Mouse (Mus musculus): Measurements from ENCODE around the gene Akap8.

The Akap8 gene

GRCm38 (mm10) chr17:32349037-32349732 lies 28.1 kb upstream of the Akap8 start:
- peak; percentile 78 for DNase-seq (ENCODE audit: low read depth)

- no peak for DNase-seq (ENCODE audit: low read depth)
These were observed 27.4 kb upstream of the Akap8 start for GRCm38 (mm10) chr17:32348406-32348805.

DNA sequence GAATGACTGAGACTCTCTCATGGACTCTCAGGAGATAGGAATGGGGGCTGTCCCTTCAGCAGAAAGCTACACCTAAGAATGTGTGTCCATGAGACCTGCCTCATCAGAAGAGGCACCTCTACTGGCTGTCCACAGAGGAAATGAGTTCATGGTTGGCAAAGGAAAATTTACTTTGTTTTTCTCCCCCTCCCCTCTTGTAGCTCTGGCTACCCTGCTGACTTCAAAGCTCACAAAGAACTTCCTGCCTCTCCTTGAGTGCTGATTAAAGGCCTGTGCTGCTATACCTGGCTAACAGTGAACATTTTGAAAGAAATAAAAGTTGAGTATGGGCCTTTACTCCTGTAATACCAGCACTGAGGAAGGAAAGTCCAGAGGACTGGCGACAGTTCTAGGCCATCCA lies 20.1 kb upstream of the Akap8 start:
- no peak for DNase-seq (ENCODE audit: low read depth)

DNA sequence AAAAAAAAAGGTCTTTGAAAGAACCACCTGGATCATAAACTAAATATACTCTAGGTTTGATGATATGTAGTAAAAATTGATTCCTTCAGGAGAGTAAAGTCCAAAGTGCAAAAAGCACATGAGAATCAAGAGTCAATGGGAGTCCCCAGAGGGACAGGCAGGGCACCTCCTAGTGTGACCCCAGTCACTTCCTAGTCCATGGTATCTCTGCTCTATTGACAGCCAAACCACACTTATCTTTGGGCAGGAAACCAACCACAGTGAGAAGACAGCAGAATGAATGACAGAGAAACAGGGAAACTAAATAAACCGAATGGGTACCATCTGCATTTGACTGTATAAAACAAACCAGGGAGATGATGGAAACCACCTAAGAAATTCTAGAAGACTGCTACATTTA lies 19.1 kb upstream of the Akap8 start:
- DNase-seq (ENCODE audit: low read depth) = peak; percentile 35

DNA sequence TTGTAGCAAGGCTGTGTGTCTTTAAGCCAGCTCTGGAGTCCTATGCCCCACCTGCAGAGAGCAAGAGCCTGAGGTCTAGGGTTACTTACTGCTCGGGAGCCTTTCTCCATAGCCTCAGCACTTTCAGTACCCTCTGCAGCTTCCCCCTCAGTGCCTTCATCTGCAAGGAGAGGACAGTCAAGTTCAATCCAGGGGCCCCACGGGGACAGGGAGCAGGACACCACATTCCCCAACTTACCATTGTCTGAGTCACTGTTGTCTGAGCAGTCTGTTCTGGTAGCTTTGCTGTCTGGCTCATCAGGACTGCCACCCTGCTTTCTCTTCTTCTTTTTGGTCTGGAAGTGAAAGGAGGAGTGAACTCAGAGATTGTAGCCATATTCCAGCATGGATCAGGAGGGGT lies 14.8 kb upstream of the Akap8 start:
- DNase-seq (ENCODE audit: low read depth) = no peak

DNA sequence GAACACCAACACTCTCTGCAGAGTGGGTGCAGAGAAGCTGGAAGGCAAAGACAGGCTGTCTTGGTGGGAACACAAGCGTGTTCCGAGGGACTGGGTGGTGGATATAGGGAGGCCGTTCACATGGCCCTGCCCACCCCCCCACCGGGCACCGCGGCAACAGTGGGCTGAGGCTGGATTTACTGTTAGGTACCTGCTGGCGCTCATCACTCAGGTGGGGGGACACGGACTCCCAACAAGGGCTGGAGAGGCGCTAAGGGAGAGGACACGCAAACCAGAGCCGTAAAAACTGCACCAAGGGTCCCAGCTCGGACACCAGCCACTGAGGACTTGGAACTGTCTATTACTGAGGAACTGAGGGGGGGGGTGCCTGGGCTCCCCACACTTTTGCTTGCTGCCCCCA lies 13.9 kb upstream of the Akap8 start:
- DNase-seq (ENCODE audit: low read depth) = no peak

DNA sequence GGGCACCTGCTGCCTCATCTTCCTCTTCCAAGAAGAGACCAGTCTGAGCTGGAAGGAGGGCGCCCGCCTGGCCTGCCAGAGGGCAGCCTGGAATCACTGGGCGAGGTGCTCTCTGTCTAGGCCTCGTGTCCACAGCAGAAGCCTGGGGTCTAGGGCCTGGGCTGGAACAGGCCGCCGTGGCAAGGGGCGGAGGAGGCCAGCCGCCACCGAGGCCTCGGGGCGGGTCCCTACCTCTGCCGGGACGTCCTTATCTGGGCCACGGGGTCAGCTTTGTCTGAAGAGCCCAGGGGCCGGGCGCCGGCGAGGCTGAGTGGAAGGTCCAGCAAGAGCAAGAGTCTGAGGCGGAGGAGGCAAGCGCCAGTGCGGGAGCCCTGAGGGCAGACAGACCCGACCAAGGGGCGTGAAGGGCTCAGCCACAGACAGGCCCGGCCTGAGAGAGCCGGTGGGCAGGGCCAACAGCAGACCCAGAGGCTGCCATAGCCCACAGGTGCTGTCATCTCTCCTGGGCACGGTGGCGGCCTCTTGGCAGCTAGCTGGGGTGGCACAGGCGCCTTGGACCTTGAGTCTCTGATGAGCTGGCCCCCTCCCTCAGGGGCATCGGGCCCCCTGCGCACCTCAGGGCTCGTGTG lies 12.8 kb upstream of the Akap8 start:
- no peak for DNase-seq (ENCODE audit: low read depth)

DNA sequence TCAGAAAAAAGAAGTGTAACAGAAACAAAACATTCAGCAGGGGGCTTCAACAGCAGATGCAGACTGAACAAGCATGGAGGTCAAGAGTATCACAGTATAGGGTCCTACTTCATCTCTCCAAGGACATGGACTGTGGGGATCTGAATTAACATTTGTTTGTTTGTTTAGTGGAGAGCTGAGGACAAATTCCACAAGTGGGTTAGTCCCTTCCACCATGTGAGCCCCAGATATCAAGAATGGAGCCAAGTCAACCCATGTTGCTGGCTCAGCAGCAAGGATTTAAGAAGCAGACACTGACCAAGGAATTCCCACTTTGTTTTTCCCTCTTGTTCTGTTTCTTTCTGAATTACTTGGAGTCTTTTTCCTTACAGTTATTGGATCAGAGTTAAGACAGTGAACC lies 6.5 kb upstream of the Akap8 start:
- no peak for DNase-seq (ENCODE audit: low read depth)

DNA sequence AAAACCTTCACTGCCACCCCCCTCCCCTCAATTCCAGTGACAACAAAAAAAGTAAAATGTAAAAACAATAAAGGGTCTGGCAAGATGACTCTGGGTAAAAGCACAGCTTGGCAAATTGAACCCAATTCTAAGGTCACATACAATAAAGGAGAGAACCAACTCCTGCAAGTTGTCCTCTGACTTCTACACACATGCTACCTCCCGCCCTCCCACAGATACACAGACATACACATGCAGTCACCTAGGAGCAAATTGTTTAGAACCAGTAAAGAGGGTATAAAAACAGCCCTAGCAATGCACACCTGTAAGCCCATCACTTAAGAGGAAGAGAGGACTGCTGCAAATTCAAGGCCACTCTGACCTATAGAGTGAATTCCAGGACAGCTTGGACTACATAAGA lies 1.8 kb upstream of the Akap8 start:
- DNase-seq (ENCODE audit: low read depth) = no peak

DNA sequence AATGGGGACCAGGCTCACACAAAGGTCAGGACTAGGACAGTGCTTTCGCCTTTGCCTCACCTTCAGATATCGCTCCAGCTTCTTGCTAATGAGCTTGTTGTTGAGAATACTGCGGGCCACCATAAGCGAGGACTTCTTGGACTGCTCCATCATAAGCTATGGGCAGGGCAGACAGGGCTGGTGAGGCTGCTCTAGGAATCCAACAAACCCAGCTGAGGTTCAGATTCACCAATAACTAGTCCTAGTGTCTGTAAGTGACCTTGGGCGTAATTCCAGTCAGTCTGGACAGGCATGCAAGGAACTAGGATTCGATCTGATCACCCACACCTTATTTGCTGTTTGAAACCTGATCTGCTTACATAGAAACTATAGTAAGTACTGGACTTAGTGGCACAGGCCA lies 798 bp upstream of the Akap8 start:
- DNase-seq (ENCODE audit: low read depth) = peak; percentile 36

- no peak for DNase-seq (ENCODE audit: low read depth)
These were observed 324 bp upstream of the Akap8 start for GRCm38 (mm10) chr17:32321390-32321734.

- peak; percentile 29 for DNase-seq (ENCODE audit: low read depth)
These were observed 1.1 kb downstream of the Akap8 start for GRCm38 (mm10) chr17:32319950-32320349.

GRCm38 (mm10) chr17:32317708-32318107 lies 3.3 kb downstream of the Akap8 start:
- DNase-seq (ENCODE audit: low read depth) = no peak

GRCm38 (mm10) chr17:32317032-32317431 lies 4.0 kb downstream of the Akap8 start:
- DNase-seq (ENCODE audit: low read depth) = no peak

DNA sequence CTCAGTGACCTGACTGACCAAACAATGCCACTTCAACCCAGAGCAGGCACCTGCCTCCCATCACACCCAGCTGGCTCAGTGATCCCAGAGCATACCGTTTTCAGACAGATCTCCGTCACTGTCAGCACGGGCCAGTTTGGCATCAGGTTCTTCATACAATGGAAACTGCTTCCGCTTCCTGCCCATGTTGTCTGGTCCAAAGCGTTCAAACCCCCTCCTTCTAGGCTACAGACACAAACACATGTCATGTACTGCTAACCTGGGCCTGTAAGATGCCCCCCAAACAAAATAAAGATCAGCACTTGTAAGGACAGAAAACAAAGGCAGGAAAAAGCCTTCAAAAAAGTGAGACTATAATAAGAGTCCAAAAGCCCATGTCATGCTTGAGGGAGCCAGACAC lies 5.5 kb downstream of the Akap8 start:
- DNase-seq (ENCODE audit: low read depth) = no peak

- DNase-seq (ENCODE audit: low read depth) = no peak
These were observed 7.1 kb downstream of the Akap8 start for GRCm38 (mm10) chr17:32313892-32314291.

DNA sequence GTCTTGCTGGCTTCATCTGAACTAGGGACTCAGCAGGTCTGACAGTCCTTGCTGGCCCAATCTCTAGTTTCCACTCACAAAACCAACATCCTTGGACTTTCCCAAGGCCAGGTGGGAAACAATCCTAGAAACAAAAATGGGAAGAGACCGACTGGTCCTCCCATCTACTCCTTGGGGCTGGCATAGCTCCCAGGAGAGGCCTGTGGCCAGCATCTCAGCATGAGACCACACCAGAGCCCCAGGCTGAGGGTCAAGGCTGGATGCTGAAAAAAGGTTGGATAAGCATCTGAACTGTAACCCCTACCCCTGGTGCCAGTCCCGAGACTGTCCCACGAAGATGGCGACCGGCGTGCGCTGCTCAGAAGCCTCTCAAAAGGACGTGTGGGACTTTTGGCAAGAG lies 8.2 kb downstream of the Akap8 start:
- no peak for DNase-seq (ENCODE audit: low read depth)

DNA sequence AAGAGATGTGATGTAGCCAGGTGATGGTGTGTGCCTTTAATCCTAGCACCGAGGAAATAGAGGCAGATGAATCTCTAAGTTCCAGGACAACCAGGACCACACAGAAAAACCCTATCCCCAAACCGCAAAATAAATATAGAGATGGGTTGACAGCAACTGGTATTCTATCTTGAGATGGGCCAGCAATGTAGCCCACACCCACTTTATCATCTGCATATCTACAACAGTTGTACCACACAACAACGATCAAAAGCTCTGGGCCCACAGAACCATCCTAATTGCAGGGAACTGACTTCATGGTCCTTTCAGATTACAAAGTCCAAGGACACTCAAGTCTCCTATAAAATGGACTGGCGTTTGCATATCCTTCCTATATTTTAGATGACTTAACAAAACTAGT lies 13.1 kb downstream of the Akap8 start:
- DNase-seq (ENCODE audit: low read depth) = no peak

- DNase-seq (ENCODE audit: low read depth) = no peak
These were observed 22.9 kb downstream of the Akap8 start for GRCm38 (mm10) chr17:32298125-32298524.

DNA sequence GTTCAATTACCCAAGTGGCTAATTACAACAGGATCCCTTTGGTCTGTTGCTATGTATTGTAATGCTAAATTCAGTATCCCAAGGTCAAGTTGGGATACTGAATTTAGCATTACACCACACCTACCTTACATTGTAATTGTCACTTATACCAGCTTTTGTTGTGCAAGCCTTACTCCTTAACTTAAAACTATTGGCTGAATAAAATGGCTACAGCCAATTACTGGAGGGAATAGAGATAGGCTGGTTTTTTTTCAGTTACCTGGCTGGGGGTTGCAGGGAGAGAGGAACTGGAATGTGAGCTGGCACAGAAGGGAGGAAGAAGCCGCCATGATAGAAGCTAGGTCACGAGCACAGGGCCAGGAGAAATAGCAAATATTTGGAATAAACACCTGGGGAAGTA lies 25.1 kb downstream of the Akap8 start:
- no peak for DNase-seq (ENCODE audit: low read depth)

- no peak for DNase-seq (ENCODE audit: low read depth)
These were observed 25.9 kb downstream of the Akap8 start for GRCm38 (mm10) chr17:32295160-32295559.

DNA sequence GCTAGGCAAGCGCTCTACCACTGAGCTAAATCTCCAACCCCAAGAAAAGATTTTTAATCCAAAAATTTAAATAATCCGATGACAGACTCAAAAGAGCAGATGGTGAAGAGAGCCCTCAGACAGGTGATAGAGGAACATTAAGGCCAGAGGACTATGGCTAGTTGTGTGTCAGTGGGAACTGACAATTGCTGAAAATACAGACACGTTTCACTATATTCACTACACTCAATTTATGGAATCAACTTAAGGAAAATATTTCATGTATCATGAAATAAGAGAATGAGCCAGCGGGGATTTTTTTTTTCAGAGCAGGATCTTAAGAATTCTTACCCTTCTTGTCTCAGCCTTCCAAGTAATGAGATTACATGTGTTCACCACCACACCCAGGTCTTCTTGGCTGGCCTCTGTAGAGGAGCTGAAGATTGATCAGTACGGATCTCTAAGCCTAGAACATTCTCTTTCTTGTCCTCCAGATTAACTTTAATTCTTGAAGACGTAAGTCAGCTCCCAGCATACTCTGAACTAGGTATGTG lies 35.8 kb downstream of the Akap8 start:
- DNase-seq (ENCODE audit: low read depth) = no peak

DNA sequence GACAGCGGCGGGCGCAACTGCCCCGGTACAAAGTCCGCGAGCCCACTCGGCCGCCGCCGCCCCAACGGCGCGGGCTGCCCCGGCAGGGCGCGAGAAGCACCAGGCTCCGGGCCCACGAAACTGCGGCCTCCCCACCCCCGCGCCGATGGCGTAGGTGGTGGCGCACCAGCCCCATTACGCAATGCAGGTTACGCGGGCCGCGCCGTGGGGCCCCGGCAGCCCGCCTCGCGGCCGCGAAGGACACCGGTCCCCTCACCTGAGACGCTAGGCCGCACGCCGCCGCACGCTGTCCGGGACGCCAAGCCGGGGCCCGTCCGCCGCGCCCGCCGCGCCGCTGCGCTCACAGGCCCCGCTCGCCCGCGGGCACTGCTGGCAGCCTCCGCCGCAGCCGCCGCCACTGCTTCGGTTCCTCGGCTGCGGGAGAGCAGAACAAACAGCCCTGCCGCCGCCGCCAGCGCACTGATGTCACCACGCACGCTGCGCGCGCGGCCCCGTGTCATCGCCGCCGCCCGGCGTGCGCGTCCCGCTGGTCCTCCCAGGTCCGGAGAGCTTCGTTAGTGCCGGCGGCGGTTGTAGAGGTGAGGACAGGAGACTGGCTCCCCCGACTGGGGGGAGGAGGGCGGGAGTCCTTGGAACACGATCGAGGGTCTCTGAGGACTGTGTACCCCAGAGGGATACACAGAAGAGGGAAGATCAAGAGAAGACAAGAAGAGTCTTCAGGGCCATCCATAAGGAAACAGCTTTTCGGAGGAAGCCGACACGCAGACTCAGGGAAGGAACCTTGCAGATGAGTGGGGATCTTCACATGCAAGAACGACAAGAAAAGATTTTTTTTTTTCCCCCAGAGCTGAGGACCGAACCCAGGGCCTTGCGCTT lies 36.5 kb downstream of the Akap8 start, which contains the start of gene Brd4:
TSS of gene Brd4 (minus strand) at position 461 of the 876 bp plus-strand sequence.
- DNase-seq (ENCODE audit: low read depth) = peak; percentile 84
